Mouse (Mus musculus): ENCODE measurements around the gene 6430571L13Rik. TPM values are rescaled to one million over a fixed set of nuclear protein-coding genes. Genes with fewer than 3 reads are reported as not detected.

6430571L13Rik gene
- polyA plus RNA-seq, 1 experiment from 2014 or later: 0.90 TPM

DNA sequence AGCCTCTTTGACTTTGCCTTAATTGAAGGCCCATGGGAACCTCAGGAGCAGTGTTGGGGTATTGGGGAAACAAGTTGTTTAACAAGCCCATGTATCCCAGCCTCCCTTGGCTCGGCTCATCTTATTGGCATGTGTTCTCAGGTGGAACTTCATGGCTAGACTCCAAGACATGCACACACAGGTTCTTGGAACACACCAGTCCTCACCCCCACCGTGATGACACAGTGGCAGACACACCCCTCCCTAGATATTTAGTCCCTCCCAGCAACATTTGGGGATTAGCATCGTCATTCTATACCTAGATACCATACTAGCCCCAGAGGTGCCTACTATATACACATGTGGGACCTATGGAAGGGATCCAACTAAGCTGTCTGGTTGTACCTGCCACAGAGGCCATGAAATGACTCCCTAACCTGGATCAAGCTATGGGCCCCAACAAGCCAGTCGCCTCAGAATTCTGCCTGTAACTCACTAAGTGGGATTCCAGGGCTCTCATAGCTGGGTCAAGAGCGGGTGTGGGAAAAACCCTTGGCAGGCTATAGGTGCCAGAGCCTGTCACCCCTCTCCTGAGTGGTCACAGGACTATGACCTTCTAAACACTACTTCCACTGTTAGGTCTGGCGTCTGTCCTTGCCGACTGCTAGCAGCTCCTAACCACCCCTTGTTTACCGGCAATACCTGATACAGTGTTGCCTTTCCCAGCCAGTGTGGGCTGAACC lies 42.2 kb upstream of the 6430571L13Rik start:
- peaks cover 10% of the 10 kb centered on the region; the same call in 1 of the 2 replicates for H3K36me3 ChIP-seq (ENCODE audit: control insufficient read depth, insufficient read depth, low read length)
- 60% methylated on average over 8 of the region's 8 CpGs for WGBS
- H3K27ac ChIP-seq (ENCODE audit: low read length): peak overlapping the region; percentile 86
- H3K27me3 ChIP-seq (ENCODE audit: control insufficient read depth, insufficient read depth, low read length): no peaks in the 10 kb centered on the region
- ATAC-seq (ENCODE audit: insufficient read depth, low FRiP score): no peak
- peak overlapping the region; percentile 85 for H3K9ac ChIP-seq (ENCODE audit: low read length)
- peak overlapping the region; percentile 64 for H3K4me3 ChIP-seq (replicated peaks; ENCODE audit: low read length)
- peak overlapping the region; percentile 77 for H3K4me2 ChIP-seq (ENCODE audit: low read depth, low read length)
- H3K4me1 ChIP-seq (ENCODE audit: control insufficient read depth, insufficient read depth, low read length): peaks cover 22% of the 10 kb centered on the region; the same call in 1 of the 2 replicates
- H3K9me3 ChIP-seq (replicated peaks; ENCODE audit: control insufficient read depth, low read length): no peaks in the 10 kb centered on the region

DNA sequence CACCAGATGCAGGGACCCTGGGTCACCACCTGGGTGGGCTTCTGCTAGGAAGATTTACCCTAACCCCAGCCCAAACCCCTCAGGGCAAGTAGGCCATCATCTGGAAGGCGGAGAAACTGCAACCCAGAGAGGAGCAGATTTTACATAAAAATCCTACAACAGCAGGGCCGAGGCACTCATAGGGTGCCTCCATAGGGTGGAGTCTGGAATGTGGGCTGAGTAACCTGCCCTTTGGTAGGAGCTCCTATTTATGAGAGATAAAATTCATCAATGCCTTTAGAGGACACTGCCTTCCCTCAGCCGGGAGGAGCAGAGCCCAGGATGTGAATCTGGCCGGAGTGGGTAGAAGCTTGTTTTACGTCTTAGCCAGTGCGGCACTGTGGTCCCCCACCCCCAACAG lies 41.5 kb upstream of the 6430571L13Rik start:
- Histone ChIP-seq H3K4me3 (replicated peaks; ENCODE audit: low read length) (peak overlapping the region; percentile 64), H3K4me1 (ENCODE audit: control insufficient read depth, insufficient read depth, low read length) (peaks cover 22% of the 10 kb centered on the region; the same call in 1 of the 2 replicates), H3K4me2 (ENCODE audit: low read depth, low read length) (peak overlapping the region; percentile 77), H3K27me3 (ENCODE audit: control insufficient read depth, insufficient read depth, low read length) (no peaks in the 10 kb centered on the region), H3K9me3 (replicated peaks; ENCODE audit: control insufficient read depth, low read length) (no peaks in the 10 kb centered on the region), H3K9ac (ENCODE audit: low read length) (peak overlapping the region; percentile 49; the same call in 1 of the 2 replicates), H3K27ac (ENCODE audit: low read length) (peak overlapping the region; percentile 75), H3K36me3 (ENCODE audit: control insufficient read depth, insufficient read depth, low read length) (peaks cover 10% of the 10 kb centered on the region; the same call in 1 of the 2 replicates)
- no peak for ATAC-seq (ENCODE audit: insufficient read depth, low FRiP score)
- 65% methylated on average over 6 of the region's 6 CpGs for WGBS

DNA sequence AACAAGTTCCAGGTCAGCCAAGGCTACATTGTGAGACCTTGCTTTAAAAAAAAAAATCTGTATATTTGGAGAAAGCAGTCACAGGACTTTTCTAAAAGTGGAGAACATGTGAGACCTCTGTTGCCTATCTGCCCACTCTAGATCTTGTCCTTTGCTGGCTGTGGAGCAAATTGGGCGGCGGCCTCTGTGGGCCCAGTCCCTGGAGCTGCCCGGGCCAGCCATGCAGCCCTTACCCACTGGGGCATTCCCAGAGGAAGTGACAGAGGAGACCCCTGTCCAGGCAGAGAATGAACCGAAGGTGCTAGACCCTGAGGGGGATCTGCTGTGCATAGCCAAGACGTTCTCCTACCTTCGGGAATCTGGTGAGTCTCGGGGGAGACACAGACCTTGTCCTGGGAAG lies 40.6 kb upstream of the 6430571L13Rik start:
- Histone ChIP-seq H3K9ac (ENCODE audit: low read length) (0 out of 2 replicates have a peak overlapping the region, but pooled peaks have one; percentile 20), H3K4me3 (replicated peaks; ENCODE audit: low read length) (no peak overlapping the region), H3K4me2 (ENCODE audit: low read depth, low read length) (peak overlapping the region; percentile 77), H3K36me3 (ENCODE audit: control insufficient read depth, insufficient read depth, low read length) (peaks cover 10% of the 10 kb centered on the region; the same call in 1 of the 2 replicates), H3K4me1 (ENCODE audit: control insufficient read depth, insufficient read depth, low read length) (peaks cover 27% of the 10 kb centered on the region), H3K9me3 (replicated peaks; ENCODE audit: control insufficient read depth, low read length) (no peaks in the 10 kb centered on the region), H3K27ac (ENCODE audit: low read length) (peak overlapping the region; percentile 75; the same call in 1 of the 2 replicates), H3K27me3 (ENCODE audit: control insufficient read depth, insufficient read depth, low read length) (no peaks in the 10 kb centered on the region)
- 83% methylated on average over 7 of the region's 7 CpGs for WGBS
- no peak for ATAC-seq (ENCODE audit: insufficient read depth, low FRiP score)

DNA sequence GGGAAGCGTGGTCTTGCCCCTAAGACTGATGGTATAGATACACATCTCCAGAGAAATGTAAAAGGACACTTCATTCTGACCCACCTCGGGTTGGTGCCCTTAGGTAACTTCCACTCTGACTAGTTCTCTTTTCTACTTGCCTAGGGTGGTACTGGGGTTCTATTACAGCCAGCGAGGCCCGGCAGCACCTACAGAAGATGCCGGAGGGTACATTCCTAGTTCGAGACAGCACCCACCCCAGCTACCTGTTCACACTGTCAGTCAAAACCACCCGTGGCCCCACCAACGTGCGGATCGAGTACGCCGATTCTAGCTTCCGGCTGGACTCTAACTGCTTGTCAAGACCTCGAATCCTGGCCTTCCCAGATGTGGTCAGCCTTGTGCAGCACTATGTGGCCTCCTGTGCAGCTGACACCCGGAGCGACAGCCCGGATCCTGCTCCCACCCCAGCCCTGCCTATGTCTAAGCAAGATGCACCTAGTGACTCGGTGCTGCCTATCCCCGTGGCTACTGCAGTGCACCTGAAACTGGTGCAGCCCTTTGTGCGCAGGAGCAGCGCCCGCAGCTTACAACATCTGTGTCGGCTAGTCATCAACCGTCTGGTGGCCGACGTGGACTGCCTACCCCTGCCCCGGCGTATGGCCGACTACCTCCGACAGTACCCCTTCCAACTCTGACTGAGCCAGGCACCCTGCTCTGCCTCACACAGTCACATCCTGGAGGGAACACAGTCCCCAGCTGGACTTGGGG lies 40.0 kb upstream of the 6430571L13Rik start:
- Histone ChIP-seq H3K9me3 (replicated peaks; ENCODE audit: control insufficient read depth, low read length) (no peaks in the 10 kb centered on the region), H3K27me3 (ENCODE audit: control insufficient read depth, insufficient read depth, low read length) (no peaks in the 10 kb centered on the region), H3K36me3 (ENCODE audit: control insufficient read depth, insufficient read depth, low read length) (peaks cover 10% of the 10 kb centered on the region; the same call in 1 of the 2 replicates), H3K4me2 (ENCODE audit: low read depth, low read length) (no peak overlapping the region), H3K4me1 (ENCODE audit: control insufficient read depth, insufficient read depth, low read length) (peaks cover 30% of the 10 kb centered on the region), H3K4me3 (replicated peaks; ENCODE audit: low read length) (no peak overlapping the region), H3K27ac (ENCODE audit: low read length) (no peak overlapping the region), H3K9ac (ENCODE audit: low read length) (no peak overlapping the region)
- 90% methylated on average over 30 of the region's 30 CpGs for WGBS
- no peak for ATAC-seq (ENCODE audit: insufficient read depth, low FRiP score)

DNA sequence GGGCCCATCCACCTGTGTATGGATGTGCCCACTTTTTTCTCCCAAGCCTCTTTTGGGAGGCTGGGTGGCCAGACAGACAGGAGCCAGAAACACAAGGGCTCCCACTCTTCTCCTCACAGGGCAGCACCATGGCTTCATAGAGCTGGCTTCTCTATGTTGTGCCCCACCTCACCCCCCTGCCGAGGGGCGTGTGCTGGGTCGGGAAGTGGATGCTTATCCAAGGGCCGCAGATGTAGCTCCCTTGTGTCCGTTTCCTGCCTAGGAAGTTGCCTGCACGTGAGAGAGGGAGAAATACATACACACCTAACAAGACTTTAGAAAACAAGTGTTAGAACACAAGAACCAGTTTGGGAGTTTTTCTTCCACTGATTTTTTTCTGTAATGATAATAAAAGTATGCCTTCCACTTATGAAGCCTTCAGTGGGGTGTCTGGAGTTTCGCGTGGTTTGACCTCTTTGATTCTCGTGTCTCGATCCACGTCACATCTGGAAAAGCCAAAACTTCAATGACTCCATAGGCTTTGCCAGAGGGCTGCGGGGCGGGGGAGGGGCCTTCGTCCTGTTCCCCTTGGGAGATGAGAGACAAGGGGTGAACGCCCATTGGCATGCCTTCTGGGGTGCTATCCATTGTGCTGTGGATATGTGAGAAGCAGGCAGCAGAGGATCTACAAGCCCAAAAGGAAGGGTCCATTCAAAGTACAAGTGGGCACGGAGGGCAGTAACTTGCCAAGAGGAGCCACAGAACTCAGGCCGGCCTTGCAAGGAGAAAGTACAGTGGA lies 38.7 kb upstream of the 6430571L13Rik start:
- peaks cover 36% of the 10 kb centered on the region for H3K4me1 ChIP-seq (ENCODE audit: control insufficient read depth, insufficient read depth, low read length)
- ATAC-seq (ENCODE audit: insufficient read depth, low FRiP score): no peak

DNA sequence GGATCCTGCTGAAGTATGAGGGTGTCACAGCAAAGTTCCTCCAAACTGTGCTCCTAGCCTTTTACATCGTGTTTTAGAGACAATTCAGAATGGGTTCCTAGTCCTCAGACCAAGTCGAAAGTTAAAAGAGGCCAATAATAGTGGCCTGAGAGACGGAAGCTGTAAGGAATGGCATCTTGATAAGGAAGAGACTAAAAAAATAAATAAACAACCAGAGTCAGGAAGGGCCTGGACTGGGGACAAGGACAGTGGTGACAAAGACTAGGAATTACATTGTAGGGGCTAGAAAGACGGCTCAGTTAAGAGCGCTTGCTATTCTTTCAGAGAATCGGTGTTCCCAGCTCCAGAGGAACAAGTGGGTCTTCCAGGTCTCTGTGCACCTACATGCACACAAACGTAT lies 37.8 kb upstream of the 6430571L13Rik start:
- H3K4me1 ChIP-seq (ENCODE audit: control insufficient read depth, insufficient read depth, low read length): peaks cover 41% of the 10 kb centered on the region
- no peaks in the 10 kb centered on the region for H3K27me3 ChIP-seq (ENCODE audit: control insufficient read depth, insufficient read depth, low read length)
- H3K27ac ChIP-seq (ENCODE audit: low read length): no peak overlapping the region
- ATAC-seq (ENCODE audit: insufficient read depth, low FRiP score): no peak
- peaks cover 10% of the 10 kb centered on the region; the same call in 1 of the 2 replicates for H3K36me3 ChIP-seq (ENCODE audit: control insufficient read depth, insufficient read depth, low read length)
- H3K4me3 ChIP-seq (replicated peaks; ENCODE audit: low read length): no peak overlapping the region
- WGBS: 66% methylated on average over 7 of the region's 7 CpGs
- no peak overlapping the region for H3K4me2 ChIP-seq (ENCODE audit: low read depth, low read length)
- H3K9me3 ChIP-seq (replicated peaks; ENCODE audit: control insufficient read depth, low read length): no peaks in the 10 kb centered on the region
- no peak overlapping the region for H3K9ac ChIP-seq (ENCODE audit: low read length)

More for the DNA sequence above, 38.7 kb upstream of the 6430571L13Rik start:
- Histone ChIP-seq H3K4me2 (ENCODE audit: low read depth, low read length) (no peak overlapping the region), H3K36me3 (ENCODE audit: control insufficient read depth, insufficient read depth, low read length) (peaks cover 10% of the 10 kb centered on the region; the same call in 1 of the 2 replicates), H3K4me3 (replicated peaks; ENCODE audit: low read length) (no peak overlapping the region), H3K27ac (ENCODE audit: low read length) (no peak overlapping the region), H3K27me3 (ENCODE audit: control insufficient read depth, insufficient read depth, low read length) (no peaks in the 10 kb centered on the region), H3K9ac (ENCODE audit: low read length) (no peak overlapping the region), H3K9me3 (replicated peaks; ENCODE audit: control insufficient read depth, low read length) (no peaks in the 10 kb centered on the region)
- WGBS: 84% methylated on average over 17 of the region's 17 CpGs

DNA sequence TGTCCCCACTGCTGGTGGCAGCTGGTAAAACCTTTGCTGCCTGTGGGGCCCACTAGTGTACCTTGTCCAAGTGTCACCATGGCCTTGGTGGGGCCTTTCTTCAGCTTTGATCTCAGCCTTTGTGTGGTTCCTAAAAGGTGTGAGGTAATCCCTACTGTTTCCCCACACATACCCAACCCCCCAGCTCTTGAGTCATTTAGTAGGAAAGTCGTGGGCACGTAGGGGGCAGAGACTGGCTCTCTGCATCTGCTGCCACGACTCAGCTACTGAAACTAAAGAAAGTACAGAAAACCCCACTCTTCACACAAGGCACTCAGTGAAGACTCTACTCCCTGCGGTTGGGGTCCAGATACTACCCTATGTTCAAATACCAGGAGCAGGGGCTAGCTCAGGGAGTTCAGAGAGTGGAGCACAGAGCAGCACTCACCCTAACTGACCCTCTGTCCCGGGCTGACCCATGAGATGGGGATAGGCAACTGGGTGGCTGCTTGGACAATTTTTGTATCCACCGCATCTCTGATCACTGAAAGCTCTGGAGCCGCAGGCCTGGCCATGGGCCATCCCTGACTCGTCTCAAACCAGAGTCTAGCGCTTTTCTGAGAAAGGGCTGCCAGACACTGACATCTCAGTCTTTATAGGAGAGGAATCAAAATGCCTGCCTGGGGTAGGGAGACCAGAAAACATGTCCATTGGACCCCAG lies 37.1 kb upstream of the 6430571L13Rik start:
- Histone ChIP-seq H3K4me1 (ENCODE audit: control insufficient read depth, insufficient read depth, low read length) (peaks cover 43% of the 10 kb centered on the region), H3K4me3 (replicated peaks; ENCODE audit: low read length) (no peak overlapping the region), H3K4me2 (ENCODE audit: low read depth, low read length) (no peak overlapping the region), H3K9ac (ENCODE audit: low read length) (no peak overlapping the region), H3K27ac (ENCODE audit: low read length) (no peak overlapping the region), H3K9me3 (replicated peaks; ENCODE audit: control insufficient read depth, low read length) (no peaks in the 10 kb centered on the region), H3K36me3 (ENCODE audit: control insufficient read depth, insufficient read depth, low read length) (peaks cover 10% of the 10 kb centered on the region; the same call in 1 of the 2 replicates), H3K27me3 (ENCODE audit: control insufficient read depth, insufficient read depth, low read length) (no peaks in the 10 kb centered on the region)
- no peak for ATAC-seq (ENCODE audit: insufficient read depth, low FRiP score)
- WGBS: 65% methylated on average over 9 of the region's 9 CpGs

DNA sequence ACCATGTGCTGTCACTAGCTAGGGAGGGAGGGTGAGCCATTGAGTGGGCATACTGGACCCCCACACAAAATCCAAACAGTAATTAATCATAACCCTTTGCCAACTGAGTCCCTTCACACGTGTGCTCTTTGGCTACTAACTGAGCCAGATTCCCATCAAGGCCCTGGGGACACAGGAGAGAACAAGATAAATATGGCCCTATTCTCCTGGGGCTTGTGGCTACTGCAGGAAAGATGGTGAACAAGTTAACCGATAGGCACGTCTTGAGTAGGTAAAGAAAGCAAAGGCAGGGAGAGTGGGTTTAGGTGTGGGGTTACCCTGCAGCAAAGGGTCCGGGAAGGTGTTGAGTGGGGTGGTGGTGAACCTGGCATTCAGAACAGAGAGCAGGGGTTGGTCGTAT lies 36.5 kb upstream of the 6430571L13Rik start:
- no peak overlapping the region for H3K4me2 ChIP-seq (ENCODE audit: low read depth, low read length)
- H3K4me3 ChIP-seq (replicated peaks; ENCODE audit: low read length): no peak overlapping the region
- peaks cover 10% of the 10 kb centered on the region; the same call in 1 of the 2 replicates for H3K36me3 ChIP-seq (ENCODE audit: control insufficient read depth, insufficient read depth, low read length)
- peaks cover 42% of the 10 kb centered on the region for H3K4me1 ChIP-seq (ENCODE audit: control insufficient read depth, insufficient read depth, low read length)
- no peaks in the 10 kb centered on the region for H3K9me3 ChIP-seq (replicated peaks; ENCODE audit: control insufficient read depth, low read length)
- 79% methylated on average over 5 of the region's 5 CpGs for WGBS
- no peaks in the 10 kb centered on the region for H3K27me3 ChIP-seq (ENCODE audit: control insufficient read depth, insufficient read depth, low read length)
- no peak overlapping the region for H3K27ac ChIP-seq (ENCODE audit: low read length)
- H3K9ac ChIP-seq (ENCODE audit: low read length): no peak overlapping the region
- no peak for ATAC-seq (ENCODE audit: insufficient read depth, low FRiP score)

Data from stomach, embryonic 16.5 days (tissue).